Mouse (Mus musculus) myocyte (in vitro differentiated cells): ENCODE data around the gene Rimbp2.

Experiments used
- E2F4 ChIP-seq: IDR thresholded peaks from one replicate; pipeline ENCODE4 v1.6.1; 2011; ENCODE audit warnings: mild to moderate bottlenecking, control low read depth, moderate library complexity; ENCODE audit not compliant: insufficient read depth
- MAX ChIP-seq: IDR thresholded peaks from one replicate; pipeline ENCODE4 v1.6.1; 2011; ENCODE audit warnings: low read depth, mild to moderate bottlenecking, control low read depth
- MYOD1 ChIP-seq, 3 experiments: IDR thresholded peaks; one replicate each; pipeline ENCODE4 v1.6.1; 2011; ENCODE audit warnings: control low read depth in 2 of 3, low read depth in 2 of 3, mild to moderate bottlenecking in 2 of 3, moderate library complexity in 1 of 3; ENCODE audit not compliant: insufficient read length in 2 of 3, control insufficient read depth in 1 of 3
- POLR2A ChIP-seq: IDR thresholded peaks from one replicate; pipeline ENCODE4 v1.6.1; 2011; ENCODE audit warnings: low read depth, mild to moderate bottlenecking, control low read depth, moderate library complexity; ENCODE audit not compliant: insufficient read length
- USF1 ChIP-seq: IDR thresholded peaks from one replicate; pipeline ENCODE4 v1.6.1; 2011; ENCODE audit warnings: low read depth, mild to moderate bottlenecking, control low read depth, moderate library complexity

DNA sequence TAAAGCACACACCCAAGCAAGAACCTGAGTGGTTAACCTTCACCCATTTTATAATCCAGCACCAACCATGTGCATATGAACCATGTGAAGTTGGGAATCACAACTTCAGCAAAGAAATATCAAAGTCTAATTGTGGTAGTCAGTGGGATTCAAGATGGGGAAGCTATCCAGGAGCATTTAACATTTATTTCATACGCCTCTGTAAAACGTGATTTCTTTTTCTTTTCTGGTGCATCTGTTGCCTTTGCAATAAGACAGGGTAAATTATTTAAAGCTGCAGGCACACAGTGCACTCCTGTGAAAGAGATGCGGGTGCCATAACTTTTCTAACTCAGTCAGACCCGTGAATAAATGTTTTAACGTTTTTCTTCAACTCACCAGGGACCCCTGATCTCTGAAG is 58.4 kb downstream of the Rimbp2 start:
- TF ChIP-seq USF1 (no peak), MAX (no peak), E2F4 (no peak), MYOD1 (IDR thresholded peaks at IDR 0.05; ENCODE audit: control insufficient read depth in 1 of 3, insufficient read length in 2 of 3, low read depth in 2 of 3) (no peak), POLR2A (no peak)
